Mouse (Mus musculus): Measurements from ENCODE around the gene Ndufc2. TPM values are rescaled to one million over a fixed set of nuclear protein-coding genes. Genes with fewer than 3 reads are reported as not detected.

Ndufc2 gene
- polyA plus RNA-seq, 1 experiment from 2014 or later: 386 TPM

- H3K27me3 ChIP-seq (replicated peaks; ENCODE audit: control insufficient read depth, insufficient read depth, low read length): no peaks in the 10 kb centered on the region
- ATAC-seq (replicated peaks; ENCODE audit: low FRiP score, low TSS enrichment, low read depth) (no peak), DNase-seq (ENCODE audit: low spot score) (no peak)
- H3K9me3 ChIP-seq (ENCODE audit: control insufficient read depth, low read length): no peaks in the 10 kb centered on the region
- WGBS: 93% methylated on average over 8 of the region's 8 CpGs
- peaks cover 99% of the 10 kb centered on the region for H3K36me3 ChIP-seq (ENCODE audit: control insufficient read depth, insufficient read depth, low read length)
- no peaks in the 10 kb centered on the region for H3K4me1 ChIP-seq (replicated peaks; ENCODE audit: control insufficient read depth, insufficient read depth, low read length)
- H3K4me3 ChIP-seq (ENCODE audit: low read depth, low read length): no peak overlapping the region
- no peak overlapping the region for H3K9ac ChIP-seq (ENCODE audit: low read length)
- no peak overlapping the region for H3K27ac ChIP-seq (ENCODE audit: low read depth)
- H3K4me2 ChIP-seq (ENCODE audit: low read length): no peak overlapping the region
Observed at GRCm38 (mm10) chr7:97382661-97383060, 17.1 kb upstream of the Ndufc2 start.

GRCm38 (mm10) chr7:97383496-97384132 is 16.2 kb upstream of the Ndufc2 start:
- no peak for DNase-seq (ENCODE audit: low spot score)

GRCm38 (mm10) chr7:97386106-97386805 is 13.5 kb upstream of the Ndufc2 start:
- H3K36me3 ChIP-seq (ENCODE audit: control insufficient read depth, insufficient read depth, low read length): peaks cover 96% of the 10 kb centered on the region
- no peak for DNase-seq (ENCODE audit: low spot score)
- no peaks in the 10 kb centered on the region for H3K9me3 ChIP-seq (ENCODE audit: control insufficient read depth, low read length)
- H3K4me2 ChIP-seq (ENCODE audit: low read length): no peak overlapping the region
- no peak overlapping the region for H3K9ac ChIP-seq (ENCODE audit: low read length)
- H3K27me3 ChIP-seq (replicated peaks; ENCODE audit: control insufficient read depth, insufficient read depth, low read length): no peaks in the 10 kb centered on the region
- H3K4me1 ChIP-seq (replicated peaks; ENCODE audit: control insufficient read depth, insufficient read depth, low read length): no peaks in the 10 kb centered on the region
- no peak overlapping the region for H3K4me3 ChIP-seq (ENCODE audit: low read depth, low read length)
- no peak for ATAC-seq (replicated peaks; ENCODE audit: low FRiP score, low TSS enrichment, low read depth)
- no peak overlapping the region; the same call in 1 of the 2 replicates for H3K27ac ChIP-seq (ENCODE audit: low read depth)
- 83% methylated on average over 7 of the region's 7 CpGs for WGBS

More at GRCm38 (mm10) chr7:97383496-97384132, 16.2 kb upstream of the Ndufc2 start:
- Histone ChIP-seq H3K27me3 (replicated peaks; ENCODE audit: control insufficient read depth, insufficient read depth, low read length) (no peaks in the 10 kb centered on the region), H3K9ac (ENCODE audit: low read length) (no peak overlapping the region), H3K27ac (ENCODE audit: low read depth) (no peak overlapping the region), H3K9me3 (ENCODE audit: control insufficient read depth, low read length) (no peaks in the 10 kb centered on the region), H3K36me3 (ENCODE audit: control insufficient read depth, insufficient read depth, low read length) (peaks cover 99% of the 10 kb centered on the region), H3K4me2 (ENCODE audit: low read length) (no peak overlapping the region), H3K4me1 (replicated peaks; ENCODE audit: control insufficient read depth, insufficient read depth, low read length) (no peaks in the 10 kb centered on the region), H3K4me3 (ENCODE audit: low read depth, low read length) (no peak overlapping the region)
- no peak for ATAC-seq (replicated peaks; ENCODE audit: low FRiP score, low TSS enrichment, low read depth)
- 88% methylated on average over 10 of the region's 10 CpGs for WGBS

DNA sequence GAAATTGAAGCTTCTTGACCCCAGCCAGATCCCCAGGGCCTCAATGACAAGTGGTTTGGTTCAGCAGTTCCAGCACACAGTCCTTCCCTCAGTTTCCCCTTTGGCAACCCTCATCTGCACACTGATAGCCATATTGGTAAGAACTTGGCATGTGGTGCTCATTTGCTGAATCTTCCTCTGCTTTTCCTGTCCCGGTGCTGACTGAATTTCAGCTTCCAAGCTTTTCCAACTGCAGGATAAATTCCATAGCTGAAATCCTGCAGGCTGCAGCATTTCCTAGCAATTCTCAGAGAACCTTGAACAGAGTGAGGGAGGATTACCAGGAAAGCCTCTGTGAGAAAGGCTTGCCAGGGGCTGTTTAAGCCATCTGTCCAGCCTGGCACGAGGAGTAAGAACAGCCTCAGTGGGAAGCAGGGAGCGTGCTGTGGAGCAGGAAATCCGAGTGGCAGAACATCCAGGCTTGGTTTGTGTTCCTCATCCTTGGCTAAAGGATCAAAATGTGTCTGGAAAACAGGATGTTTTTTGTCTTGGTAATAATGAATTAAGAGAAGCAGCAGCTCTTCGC is 12.9 kb upstream of the Ndufc2 start:
- no peaks in the 10 kb centered on the region for H3K4me1 ChIP-seq (replicated peaks; ENCODE audit: control insufficient read depth, insufficient read depth, low read length)
- peak overlapping the region; percentile 3; the same call in 1 of the 2 replicates for H3K27ac ChIP-seq (ENCODE audit: low read depth)
- no peaks in the 10 kb centered on the region for H3K9me3 ChIP-seq (ENCODE audit: control insufficient read depth, low read length)
- DNase-seq (ENCODE audit: low spot score): no peak
- no peak overlapping the region for H3K9ac ChIP-seq (ENCODE audit: low read length)
- ATAC-seq (replicated peaks; ENCODE audit: low FRiP score, low TSS enrichment, low read depth): no peak
- H3K36me3 ChIP-seq (ENCODE audit: control insufficient read depth, insufficient read depth, low read length): peaks cover 96% of the 10 kb centered on the region
- H3K4me3 ChIP-seq (ENCODE audit: low read depth, low read length): no peak overlapping the region
- WGBS: 84% methylated on average over 5 of the region's 5 CpGs
- no peak overlapping the region for H3K4me2 ChIP-seq (ENCODE audit: low read length)
- H3K27me3 ChIP-seq (replicated peaks; ENCODE audit: control insufficient read depth, insufficient read depth, low read length): no peaks in the 10 kb centered on the region

DNA sequence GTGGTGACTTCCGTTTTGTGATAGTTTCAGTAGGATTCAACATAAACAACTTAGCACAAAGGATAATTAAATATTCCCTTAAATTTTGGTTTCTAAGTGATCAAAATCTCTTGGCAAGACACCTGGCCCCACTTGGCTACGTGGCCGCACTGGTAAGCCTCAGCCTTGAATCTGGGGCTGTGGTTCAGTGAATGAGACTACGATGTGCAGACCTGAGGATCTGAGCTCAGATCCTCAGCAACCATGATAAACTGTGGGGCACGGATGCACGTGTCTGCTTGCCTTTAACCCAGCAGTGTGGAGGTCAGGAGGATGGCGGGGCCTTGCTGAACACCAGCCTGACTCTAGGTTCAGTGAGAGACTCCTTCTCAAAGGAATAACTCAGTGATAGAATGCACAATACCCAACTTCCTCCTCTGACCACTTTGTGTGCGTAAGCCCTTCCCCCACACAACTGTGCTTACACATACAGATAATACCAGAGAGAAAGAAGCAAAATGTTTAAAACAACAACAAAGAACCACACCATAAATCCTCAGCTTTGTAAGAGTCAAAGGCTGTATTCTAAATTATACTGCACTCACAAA is 12.1 kb upstream of the Ndufc2 start:
- peaks cover 94% of the 10 kb centered on the region for H3K36me3 ChIP-seq (ENCODE audit: control insufficient read depth, insufficient read depth, low read length)
- no peaks in the 10 kb centered on the region for H3K9me3 ChIP-seq (ENCODE audit: control insufficient read depth, low read length)
- no peaks in the 10 kb centered on the region for H3K27me3 ChIP-seq (replicated peaks; ENCODE audit: control insufficient read depth, insufficient read depth, low read length)
- 89% methylated on average over 8 of the region's 8 CpGs for WGBS
- H3K9ac ChIP-seq (ENCODE audit: low read length): no peak overlapping the region
- H3K4me1 ChIP-seq (replicated peaks; ENCODE audit: control insufficient read depth, insufficient read depth, low read length): no peaks in the 10 kb centered on the region
- H3K4me3 ChIP-seq (ENCODE audit: low read depth, low read length): no peak overlapping the region
- DNase-seq (ENCODE audit: low spot score) (no peak), ATAC-seq (replicated peaks; ENCODE audit: low FRiP score, low TSS enrichment, low read depth) (no peak)
- no peak overlapping the region for H3K27ac ChIP-seq (ENCODE audit: low read depth)
- no peak overlapping the region for H3K4me2 ChIP-seq (ENCODE audit: low read length)

DNA sequence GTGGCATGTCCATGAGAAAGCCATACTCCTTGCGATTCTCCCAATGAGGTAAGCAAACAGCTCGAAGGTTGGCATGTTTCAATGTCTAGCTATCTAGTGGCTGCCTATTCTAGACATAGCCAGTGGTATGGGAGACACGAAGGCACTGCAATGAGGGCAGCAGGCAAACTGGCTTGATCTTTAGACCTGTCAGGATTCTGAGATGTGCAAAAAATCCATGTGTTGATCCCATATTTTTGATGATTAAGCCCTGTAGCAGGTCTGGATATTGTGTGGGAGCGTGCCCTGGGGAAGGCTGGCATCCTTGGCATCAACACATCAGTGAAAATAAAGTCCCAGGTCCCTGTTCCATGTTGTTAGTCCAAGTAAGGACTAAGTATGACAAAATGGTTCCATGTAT is 11.3 kb upstream of the Ndufc2 start:
- Histone ChIP-seq H3K9ac (ENCODE audit: low read length) (no peak overlapping the region), H3K4me1 (replicated peaks; ENCODE audit: control insufficient read depth, insufficient read depth, low read length) (no peaks in the 10 kb centered on the region), H3K27ac (ENCODE audit: low read depth) (no peak overlapping the region), H3K27me3 (replicated peaks; ENCODE audit: control insufficient read depth, insufficient read depth, low read length) (no peaks in the 10 kb centered on the region), H3K9me3 (ENCODE audit: control insufficient read depth, low read length) (no peaks in the 10 kb centered on the region), H3K4me2 (ENCODE audit: low read length) (no peak overlapping the region), H3K4me3 (ENCODE audit: low read depth, low read length) (no peak overlapping the region), H3K36me3 (ENCODE audit: control insufficient read depth, insufficient read depth, low read length) (peaks cover 90% of the 10 kb centered on the region)
- 94% methylated on average over 4 of the region's 4 CpGs for WGBS
- DNase-seq (ENCODE audit: low spot score) (no peak), ATAC-seq (replicated peaks; ENCODE audit: low FRiP score, low TSS enrichment, low read depth) (no peak)

GRCm38 (mm10) chr7:97391293-97392078 is 8.3 kb upstream of the Ndufc2 start:
- no peak for DNase-seq (ENCODE audit: low spot score)
- H3K9me3 ChIP-seq (ENCODE audit: control insufficient read depth, low read length): no peaks in the 10 kb centered on the region
- no peak overlapping the region for H3K4me2 ChIP-seq (ENCODE audit: low read length)
- no peak for ATAC-seq (replicated peaks; ENCODE audit: low FRiP score, low TSS enrichment, low read depth)
- H3K36me3 ChIP-seq (ENCODE audit: control insufficient read depth, insufficient read depth, low read length): peaks cover 62% of the 10 kb centered on the region
- no peaks in the 10 kb centered on the region for H3K27me3 ChIP-seq (replicated peaks; ENCODE audit: control insufficient read depth, insufficient read depth, low read length)
- H3K4me1 ChIP-seq (replicated peaks; ENCODE audit: control insufficient read depth, insufficient read depth, low read length): no peaks in the 10 kb centered on the region
- WGBS: 89% methylated on average over 13 of the region's 13 CpGs
- H3K9ac ChIP-seq (ENCODE audit: low read length): no peak overlapping the region
- H3K4me3 ChIP-seq (ENCODE audit: low read depth, low read length): no peak overlapping the region
- no peak overlapping the region for H3K27ac ChIP-seq (ENCODE audit: low read depth)

DNA sequence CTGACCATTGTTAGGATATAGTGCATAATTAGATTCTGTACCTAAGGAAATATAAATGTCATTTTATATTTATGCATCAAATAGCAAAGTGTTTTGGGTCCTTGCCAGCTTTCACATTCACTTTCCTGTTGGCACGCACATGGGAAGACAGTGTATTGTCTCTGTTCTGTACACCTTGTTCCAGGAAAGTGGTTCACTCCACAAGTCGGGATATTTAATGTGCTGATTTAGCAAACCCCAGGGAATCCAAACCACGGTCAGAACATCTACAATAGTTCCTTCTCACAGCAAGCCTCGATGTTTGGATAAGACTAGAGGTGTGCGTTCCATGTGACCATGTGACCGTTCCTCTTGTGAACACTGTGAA is 7.7 kb upstream of the Ndufc2 start:
- ATAC-seq (replicated peaks; ENCODE audit: low FRiP score, low TSS enrichment, low read depth) (no peak), DNase-seq (ENCODE audit: low spot score) (no peak)
- no peak overlapping the region for H3K4me3 ChIP-seq (ENCODE audit: low read depth, low read length)
- 87% methylated on average over 6 of the region's 6 CpGs for WGBS
- no peaks in the 10 kb centered on the region for H3K27me3 ChIP-seq (replicated peaks; ENCODE audit: control insufficient read depth, insufficient read depth, low read length)
- H3K27ac ChIP-seq (ENCODE audit: low read depth): no peak overlapping the region
- H3K9me3 ChIP-seq (ENCODE audit: control insufficient read depth, low read length): no peaks in the 10 kb centered on the region
- H3K4me1 ChIP-seq (replicated peaks; ENCODE audit: control insufficient read depth, insufficient read depth, low read length): no peaks in the 10 kb centered on the region
- peaks cover 56% of the 10 kb centered on the region for H3K36me3 ChIP-seq (ENCODE audit: control insufficient read depth, insufficient read depth, low read length)
- H3K4me2 ChIP-seq (ENCODE audit: low read length): no peak overlapping the region
- H3K9ac ChIP-seq (ENCODE audit: low read length): no peak overlapping the region

Measured in intestine, embryonic 14.5 days (tissue).